Mouse (Mus musculus) hindbrain, embryonic 14.5 days (tissue): ENCODE results near the gene Vps51. TPM values are rescaled to one million over a fixed set of nuclear protein-coding genes. Genes with fewer than 3 reads are reported as not detected.
A peak's percentile ranks its signal among the peaks of the same experiment; 100 is the strongest.

Experiments
- ATAC-seq: fragments of 200-750 bp; cut with Nextera tagmentation; 2 replicates; pipeline ENCODE4 v1.8.0; 2017; ENCODE audit warnings: moderate number of reproducible peaks, mild to moderate bottlenecking, moderate TSS enrichment, moderate library complexity; ENCODE audit not compliant: low FRiP score
- DNase-seq: peaks from one replicate; pipeline ENCODE4 v3.0.0-alpha.2; 2015; ENCODE audit warnings: low spot score
- H3K27ac ChIP-seq: fragments of 300-500 bp; sonication (generic); 2 replicates; pipeline ENCODE4 v1.5.1; 2014; ENCODE audit warnings: mild to moderate bottlenecking, moderate library complexity
- H3K27me3 ChIP-seq: fragments of 300-500 bp; sonication (generic); 2 replicates; pipeline ENCODE4 v1.6.1; 2014; ENCODE audit warnings: mild to moderate bottlenecking, low read length, mixed read lengths; ENCODE audit not compliant: control insufficient read depth, insufficient read depth
- H3K36me3 ChIP-seq: fragments of 300-500 bp; sonication (generic); replicated peaks from 2 replicates; pipeline ENCODE4 v1.6.1; 2014; ENCODE audit not compliant: control insufficient read depth, insufficient read depth
- H3K4me1 ChIP-seq: fragments of 300-500 bp; sonication (generic); replicated peaks from 2 replicates; pipeline ENCODE4 v1.6.1; 2014; ENCODE audit warnings: antibody characterized with exemption, low read length, mixed read lengths; ENCODE audit not compliant: control insufficient read depth, insufficient read depth
- H3K4me2 ChIP-seq: fragments of 300-500 bp; sonication (generic); replicated peaks from 2 replicates; pipeline ENCODE4 v1.6.1; 2014; ENCODE audit warnings: mild to moderate bottlenecking, moderate library complexity
- H3K4me3 ChIP-seq: fragments of 300-500 bp; sonication (generic); replicated peaks from 2 replicates; pipeline ENCODE4 v1.5.1; 2014; ENCODE audit warnings: mild to moderate bottlenecking, low read length
- H3K9ac ChIP-seq: fragments of 300-500 bp; sonication (generic); 2 replicates; pipeline ENCODE4 v1.6.1; 2014
- H3K9me3 ChIP-seq: fragments of 300-500 bp; sonication (generic); 2 replicates; pipeline ENCODE4 v1.6.1; 2016; ENCODE audit warnings: low read length; ENCODE audit not compliant: control insufficient read depth
- WGBS: fragments of 180-500 bp; shearing (Covaris S2); extraction: QIAGEN DNeasy Blood & Tissue Kit; methylation state at CpG from one replicate; pipeline ENCODE4 v1.1.7; 2014; 5-methylcytosine and 5-hydroxymethylcytosine counted together
- microRNA-seq: library from miRNA; unstranded; fragments of <30 nt; microRNA quantifications from one replicate; pipeline ENCODE4, GENCODE M21; 2016
- polyA plus RNA-seq: library from polyadenylated mRNA; unstranded; fragments of >200 nt; fragmentation: Nextera tagmentation; extraction: Ambion mirVana; gene quantifications from 2 replicates; pipeline ENCODE4 v1.2.1, GENCODE M21; 2014

Gene Vps51
- polyA plus RNA-seq, 1 experiment from 2014 or later, result 71.7 TPM

- ATAC-seq (no peak), DNase-seq (no peak)
- H3K36me3 ChIP-seq, result no peaks in the 10 kb centered on the region
- no peaks in the 10 kb centered on the region for H3K27me3 ChIP-seq
- WGBS, result 83% methylated on average over 6 of the region's 6 CpGs
- no peak overlapping the region for H3K4me2 ChIP-seq
- no peak overlapping the region for H3K4me3 ChIP-seq
- no peaks in the 10 kb centered on the region for H3K9me3 ChIP-seq
- no peak overlapping the region for H3K27ac ChIP-seq
- no peaks in the 10 kb centered on the region for H3K4me1 ChIP-seq
- H3K9ac ChIP-seq, result no peak overlapping the region
Observed at GRCm38 (mm10) chr19:6028991-6029390, 48.0 kb downstream of the Vps51 start.

GRCm38 (mm10) chr19:6023930-6024329 is 53.1 kb downstream of the Vps51 start:
- 88% methylated on average over 7 of the region's 7 CpGs for WGBS

GRCm38 (mm10) chr19:6023059-6023458 is 54.0 kb downstream of the Vps51 start:
- no peak for ATAC-seq
- H3K9ac ChIP-seq, result no peak overlapping the region
- no peaks in the 10 kb centered on the region for H3K36me3 ChIP-seq
- no peak overlapping the region for H3K27ac ChIP-seq
- 71% methylated on average over 8 of the region's 8 CpGs for WGBS
- no peaks in the 10 kb centered on the region for H3K27me3 ChIP-seq
- no peak for DNase-seq
- no peak overlapping the region for H3K4me3 ChIP-seq
- no peak overlapping the region for H3K4me2 ChIP-seq
- no peaks in the 10 kb centered on the region for H3K4me1 ChIP-seq
- H3K9me3 ChIP-seq, result no peaks in the 10 kb centered on the region

More at GRCm38 (mm10) chr19:6023930-6024329, 53.1 kb downstream of the Vps51 start:
- Histone ChIP-seq H3K36me3 (no peaks in the 10 kb centered on the region), H3K9me3 (no peaks in the 10 kb centered on the region), H3K27ac (no peak overlapping the region), H3K4me2 (no peak overlapping the region), H3K27me3 (no peaks in the 10 kb centered on the region), H3K4me1 (no peaks in the 10 kb centered on the region), H3K9ac (no peak overlapping the region), H3K4me3 (no peak overlapping the region)
- no peak for DNase-seq
- no peak for ATAC-seq

GRCm38 (mm10) chr19:6020276-6020675 is 56.8 kb downstream of the Vps51 start:
- DNase-seq (no peak), ATAC-seq (no peak)
- Histone ChIP-seq H3K27ac (no peak overlapping the region), H3K4me3 (no peak overlapping the region), H3K9ac (no peak overlapping the region), H3K27me3 (peaks cover 12% of the 10 kb centered on the region), H3K4me2 (no peak overlapping the region), H3K4me1 (0 out of 2 replicates have a peak, but pooled peaks cover 4% of the 10 kb centered on the region), H3K9me3 (no peaks in the 10 kb centered on the region), H3K36me3 (no peaks in the 10 kb centered on the region)
- WGBS, result 64% methylated on average over 3 of the region's 3 CpGs

GRCm38 (mm10) chr19:6018142-6019089 is 58.6 kb downstream of the Vps51 start:
- H3K4me1 ChIP-seq, result 0 out of 2 replicates have a peak, but pooled peaks cover 12% of the 10 kb centered on the region
- H3K36me3 ChIP-seq, result no peaks in the 10 kb centered on the region
- H3K4me2 ChIP-seq, result no peak overlapping the region
- H3K9ac ChIP-seq, result no peak overlapping the region
- DNase-seq (peak; percentile 86), ATAC-seq (no peak)
- no peak overlapping the region for H3K4me3 ChIP-seq
- WGBS, result 30% methylated on average over 15 of the region's 15 CpGs
- peaks cover 18% of the 10 kb centered on the region for H3K27me3 ChIP-seq
- H3K27ac ChIP-seq, result no peak overlapping the region
- H3K9me3 ChIP-seq, result no peaks in the 10 kb centered on the region

Small RNA genes lying within 50 kb of the gene (microRNA-seq; reads per million reads assigned to microRNA genes)
- 1.6 reads per million, percentile 2 among the genes with 10 or more reads in this experiment for gene Mir6988

Other genes with a start within 250 kb of the Vps51 start
- gene Frmd8, start 202.0 kb downstream of the Vps51 start, polyA plus RNA-seq, result 11.3 and 13.1 TPM in 2 replicates
- gene Slc25a45, start 199.4 kb downstream of the Vps51 start, polyA plus RNA-seq, result 1.5 and 2.5 TPM in 2 replicates
- gene Tigd3, start 183.1 kb downstream of the Vps51 start, polyA plus RNA-seq, result 6.1 and 9.4 TPM in 2 replicates
- 88.2 and 94.7 TPM in 2 replicates for gene Dpf2, start 164.2 kb downstream of the Vps51 start, polyA plus RNA-seq
- 16.9 and 18.5 TPM in 2 replicates for gene Cdc42ep2, start 152.4 kb downstream of the Vps51 start, polyA plus RNA-seq
- 22.2 and 24.2 TPM in 2 replicates for gene Pola2, start 113.0 kb downstream of the Vps51 start, polyA plus RNA-seq
- gene Slc22a20, start 91.1 kb downstream of the Vps51 start, polyA plus RNA-seq, result not detected in 2 replicates
- 5.4 and 6.5 TPM in 2 replicates for gene Capn1, start 61.3 kb downstream of the Vps51 start, polyA plus RNA-seq
- 28.7 and 32.9 TPM in 2 replicates for gene Syvn1, start 30.7 kb downstream of the Vps51 start, polyA plus RNA-seq
- 64.2 and 64.5 TPM in 2 replicates for gene Mrpl49, start 19.4 kb downstream of the Vps51 start, polyA plus RNA-seq
- gene Fau, start 19.4 kb downstream of the Vps51 start, polyA plus RNA-seq, result 537 and 672 TPM in 2 replicates
- gene Znhit2, start 16.0 kb downstream of the Vps51 start, polyA plus RNA-seq, result 35.3 and 36.3 TPM in 2 replicates
- 58.9 and 59.8 TPM in 2 replicates for gene Tm7sf2, start 8.9 kb downstream of the Vps51 start, polyA plus RNA-seq
- not detected in 2 replicates for gene Tmem262, start 2.8 kb upstream of the Vps51 start, polyA plus RNA-seq
- 1.0 and 1.2 TPM in 2 replicates for gene Gm28374, start 5.0 kb upstream of the Vps51 start, polyA plus RNA-seq
- gene Zfpl1, start 7.7 kb upstream of the Vps51 start, polyA plus RNA-seq, result 75.1 and 75.4 TPM in 2 replicates
- 6.3 and 6.8 TPM in 2 replicates for gene Cdca5, start 7.8 kb upstream of the Vps51 start, polyA plus RNA-seq
- not detected in 2 replicates for gene AC131692.1, start 17.2 kb upstream of the Vps51 start, polyA plus RNA-seq
- gene Naaladl1, start 28.6 kb upstream of the Vps51 start, polyA plus RNA-seq, result 0.52 and 0.59 TPM in 2 replicates
- 51.3 and 54.5 TPM in 2 replicates for gene Sac3d1, start 41.4 kb upstream of the Vps51 start, polyA plus RNA-seq
- gene Snx15, start 51.1 kb upstream of the Vps51 start, polyA plus RNA-seq, result 59.6 and 60.8 TPM in 2 replicates
- gene Batf2, start 63.8 kb upstream of the Vps51 start, polyA plus RNA-seq, result not detected in 2 replicates
- 114 and 117 TPM in 2 replicates for gene Arl2, start 64.3 kb upstream of the Vps51 start, polyA plus RNA-seq
- gene Majin, start 107.2 kb upstream of the Vps51 start, polyA plus RNA-seq, result not detected in 2 replicates
- gene Gpha2, start 149.1 kb upstream of the Vps51 start, polyA plus RNA-seq, result not detected in 2 replicates
- gene Ppp2r5b, start 158.6 kb upstream of the Vps51 start, polyA plus RNA-seq, result 140 and 158 TPM in 2 replicates
- gene Atg2a, start 164.4 kb upstream of the Vps51 start, polyA plus RNA-seq, result 14.5 and 14.8 TPM in 2 replicates
- 80.0 and 84.9 TPM in 2 replicates for gene Ehd1, start 199.5 kb upstream of the Vps51 start, polyA plus RNA-seq
- 0.56 and 0.63 TPM in 2 replicates for gene Cdc42bpg, start 229.2 kb upstream of the Vps51 start, polyA plus RNA-seq